In the genomic region with DNA sequence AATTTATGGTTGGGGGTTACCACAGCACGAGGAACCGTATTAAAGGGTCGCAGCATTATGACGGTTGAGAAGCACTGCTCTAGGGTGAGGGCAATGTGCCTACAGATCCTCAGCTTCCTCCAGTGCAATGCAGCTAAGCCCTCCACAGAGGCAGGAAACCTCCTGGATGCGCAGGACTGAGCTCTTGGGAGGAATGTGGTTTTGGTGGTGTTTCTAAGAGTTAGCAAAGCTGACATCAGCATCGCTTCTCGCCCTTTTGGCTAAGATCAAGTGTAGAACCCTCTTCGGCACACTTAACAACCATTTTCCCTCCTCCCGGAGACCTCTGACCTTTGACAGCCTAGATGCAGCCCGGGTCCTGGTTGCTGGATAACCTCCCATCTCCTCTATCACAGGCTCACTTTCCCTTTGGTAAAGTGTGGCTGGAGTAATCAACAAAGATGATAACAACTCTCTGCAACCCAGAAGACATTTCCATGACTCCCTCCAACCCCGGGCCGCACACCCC, we compare ENCODE assay signal across 8 mouse cellular contexts. TPM values are rescaled to one million over a fixed set of nuclear protein-coding genes. Genes with fewer than 3 reads are reported as not detected.
A peak's percentile ranks its signal among the peaks of the same experiment; 100 is the strongest.
DNase-seq lines count a peak whose midpoint lies in the region; ATAC-seq and TF ChIP-seq lines count a peak whose summit lies in the region.

No protein-coding gene starts in this region.

- TF ChIP-seq CTCF in lung, embryonic 14.5 days (IDR thresholded peaks at IDR 0.05; ENCODE audit: low read depth): no peak

- DNase-seq in lung, embryonic 14.5 days: no peak
- DNase-seq in lung, postnatal 25 days (ENCODE audit: low spot score): no peak
- no peak for DNase-seq in forebrain, embryonic 10.5 days (ENCODE audit: extremely low spot score, low spot score)
- peak; percentile 36 to 56 for DNase-seq in kidney, postnatal 25 days
- DNase-seq in adrenal gland, postnatal 10 days: no peak
- no peak for DNase-seq in cerebellum, adult 8-10 months
- DNase-seq in c-Kit-positive CD71-positive TER-119-positive erythroid progenitor cells, embryonic 14.5 days (ENCODE audit: low spot score): no peak

- H3K9me3 ChIP-seq in lung, embryonic 14.5 days (ENCODE audit: low read depth, low read length): no peaks in the 10 kb centered on the region
- no peaks in the 10 kb centered on the region for H3K9me3 ChIP-seq in forebrain, embryonic 10.5 days
- H3K9me3 ChIP-seq in neural tube, embryonic 14.5 days (ENCODE audit: control insufficient read depth, low read length): no peaks in the 10 kb centered on the region

- peaks cover 24% of the 10 kb centered on the region for H3K27me3 ChIP-seq in lung, embryonic 14.5 days (ENCODE audit: insufficient read depth, low read length)
- peaks cover 69% of the 10 kb centered on the region for H3K27me3 ChIP-seq in forebrain, embryonic 10.5 days (ENCODE audit: poor library complexity, severe bottlenecking)
- H3K27me3 ChIP-seq in neural tube, embryonic 14.5 days (ENCODE audit: control insufficient read depth, insufficient read depth, low read length): peaks cover 18% of the 10 kb centered on the region

- peak overlapping the region; percentile 86 for H3K4me2 ChIP-seq in lung, embryonic 14.5 days
- H3K4me2 ChIP-seq in neural tube, embryonic 14.5 days (ENCODE audit: low read depth, low read length): peak overlapping the region; percentile 48

- H3K4me3 ChIP-seq in lung, embryonic 14.5 days (ENCODE audit: low read depth, low read length): peak overlapping the region; percentile 42
- H3K4me3 ChIP-seq in forebrain, embryonic 10.5 days: peak overlapping the region; percentile 57
- H3K4me3 ChIP-seq in neural tube, embryonic 14.5 days (ENCODE audit: low read depth, low read length): peak overlapping the region; percentile 24; the same call in 1 of the 2 replicates

- no peak overlapping the region for H3K27ac ChIP-seq in lung, embryonic 14.5 days (ENCODE audit: low read depth)
- H3K27ac ChIP-seq in forebrain, embryonic 10.5 days: peak overlapping the region; percentile 44; the same call in 1 of the 2 replicates
- H3K27ac ChIP-seq in neural tube, embryonic 14.5 days (ENCODE audit: low read depth, low read length): no peak overlapping the region

- ATAC-seq in lung, embryonic 14.5 days (ENCODE audit: insufficient read depth): no peak
- no peak for ATAC-seq in neural tube, embryonic 14.5 days (ENCODE audit: low read depth)

- H3K9ac ChIP-seq in lung, embryonic 14.5 days: no peak overlapping the region
- H3K9ac ChIP-seq in neural tube, embryonic 14.5 days (replicated peaks; ENCODE audit: low read depth, low read length): no peak overlapping the region

- WGBS in lung, embryonic 14.5 days: 32% methylated on average over 12 of the region's 12 CpGs
- 39% methylated on average over 12 of the region's 12 CpGs for WGBS in forebrain, embryonic 10.5 days
- WGBS in neural tube, embryonic 14.5 days: 36% methylated on average over 12 of the region's 12 CpGs

- no peaks in the 10 kb centered on the region for H3K36me3 ChIP-seq in lung, embryonic 14.5 days (ENCODE audit: insufficient read depth)
- H3K36me3 ChIP-seq in forebrain, embryonic 10.5 days (replicated peaks): no peaks in the 10 kb centered on the region
- H3K36me3 ChIP-seq in neural tube, embryonic 14.5 days (ENCODE audit: control insufficient read depth, insufficient read depth, low read length): no peaks in the 10 kb centered on the region

- H3K4me1 ChIP-seq in lung, embryonic 14.5 days (ENCODE audit: insufficient read depth): no peaks in the 10 kb centered on the region; the same call in 1 of the 2 replicates
- peaks cover 41% of the 10 kb centered on the region for H3K4me1 ChIP-seq in forebrain, embryonic 10.5 days
- H3K4me1 ChIP-seq in neural tube, embryonic 14.5 days (ENCODE audit: control insufficient read depth, insufficient read depth, low read length): peaks cover 5% of the 10 kb centered on the region; the same call in 1 of the 2 replicates

RNA-seq across cellular contexts. Expression of gene Susd3, which starts 1.2 kb away (rescaled TPM):
- 1.7 and 3.3 TPM in 2 replicates for polyA plus RNA-seq in lung, embryonic 14.5 days (2014; fragmentation: Nextera tagmentation; extraction: Ambion mirVana)
- 0.82 and 0.95 TPM in 2 replicates for polyA plus RNA-seq in forebrain, embryonic 10.5 days (2016; fragmentation: Nextera tagmentation; extraction: Ambion mirVana)
- polyA plus RNA-seq in neural tube, embryonic 14.5 days (2014; fragmentation: Nextera tagmentation; extraction: Ambion mirVana): 0.56 and 0.91 TPM in 2 replicates
- 1 to 10 TPM; 1.8 to 1.9 TPM for total RNA-seq in adrenal gland, postnatal 10 days (2021)

RNA-seq across cellular contexts. Expression of gene Card19, which starts 31.4 kb away (rescaled TPM):
- polyA plus RNA-seq in lung, embryonic 14.5 days (2014; fragmentation: Nextera tagmentation; extraction: Ambion mirVana): 46.8 and 47.9 TPM in 2 replicates
- polyA plus RNA-seq in forebrain, embryonic 10.5 days (2016; fragmentation: Nextera tagmentation; extraction: Ambion mirVana): 21.0 and 22.1 TPM in 2 replicates
- 35.7 and 37.3 TPM in 2 replicates for polyA plus RNA-seq in neural tube, embryonic 14.5 days (2014; fragmentation: Nextera tagmentation; extraction: Ambion mirVana)
- 10 to 100 TPM; 52.5 to 58.9 TPM for total RNA-seq in adrenal gland, postnatal 10 days (2021)

Comparison
In these comparisons a context has a peak if more than half of its experiments do, and no peak if none do; other contexts are left out.
1. DNase-seq: peak in kidney, postnatal 25 days (2 of 2); none in lung, embryonic 14.5 days (single experiment), lung, postnatal 25 days (single experiment), forebrain, embryonic 10.5 days (single experiment), adrenal gland, postnatal 10 days (single experiment), cerebellum, adult 8-10 months (single experiment) and c-Kit-positive CD71-positive TER-119-positive erythroid progenitor cells, embryonic 14.5 days (single experiment).
2. Peak in every context shown above with its lines, with median percentiles within 50 percentile points of each other: H3K4me3 ChIP-seq.